Mouse (Mus musculus) midbrain, embryonic 14.5 days (tissue): ENCODE results near the gene Vps53. TPM values are rescaled to one million over a fixed set of nuclear protein-coding genes. Genes with fewer than 3 reads are reported as not detected.

Source experiments
- ATAC-seq: fragments of 200-750 bp; cut with Nextera tagmentation; 2 replicates; pipeline ENCODE4 v1.8.0; 2017; ENCODE audit warnings: moderate number of reproducible peaks, moderate library complexity; ENCODE audit not compliant: low FRiP score, low TSS enrichment
- DNase-seq: peaks from one replicate; pipeline ENCODE4 v3.0.0-alpha.2; 2015
- H3K27ac ChIP-seq: fragments of 300-500 bp; sonication (generic); replicated peaks from 2 replicates; pipeline ENCODE4 v1.5.1; 2014; ENCODE audit warnings: mild to moderate bottlenecking, low read depth, low read length, moderate library complexity
- H3K27me3 ChIP-seq: fragments of 300-500 bp; sonication (generic); 2 replicates; pipeline ENCODE4 v1.6.1; 2014; ENCODE audit warnings: low read length, control low read depth, mixed read lengths; ENCODE audit not compliant: control insufficient read depth, insufficient read depth
- H3K36me3 ChIP-seq: fragments of 300-500 bp; sonication (generic); 2 replicates; pipeline ENCODE4 v1.6.1; 2014; ENCODE audit warnings: low read length, control low read depth; ENCODE audit not compliant: control insufficient read depth, insufficient read depth
- H3K4me1 ChIP-seq: fragments of 300-500 bp; sonication (generic); 2 replicates; pipeline ENCODE4 v1.6.1; 2014; ENCODE audit warnings: mild to moderate bottlenecking, antibody characterized with exemption, low read length, control low read depth; ENCODE audit not compliant: control insufficient read depth, insufficient read depth
- H3K4me2 ChIP-seq: fragments of 300-500 bp; sonication (generic); 2 replicates; pipeline ENCODE4 v1.6.1; 2014; ENCODE audit warnings: mild to moderate bottlenecking, low read length, moderate library complexity
- H3K4me3 ChIP-seq: fragments of 300-500 bp; sonication (generic); replicated peaks from 2 replicates; pipeline ENCODE4 v1.5.1; 2014; ENCODE audit warnings: low read depth, low read length
- H3K9ac ChIP-seq: fragments of 300-500 bp; sonication (generic); replicated peaks from 2 replicates; pipeline ENCODE4 v1.6.1; 2014; ENCODE audit warnings: mild to moderate bottlenecking, low read length, moderate library complexity
- H3K9me3 ChIP-seq: fragments of 300-500 bp; sonication (generic); 2 replicates; pipeline ENCODE4 v1.6.1; 2016; ENCODE audit warnings: low read length, control low read depth, mixed read lengths; ENCODE audit not compliant: control insufficient read depth
- WGBS: fragments of 180-500 bp; shearing (Covaris S2); extraction: QIAGEN DNeasy Blood & Tissue Kit; methylation state at CpG from one replicate; pipeline ENCODE4 v1.1.7; 2014; 5-methylcytosine and 5-hydroxymethylcytosine counted together
- polyA plus RNA-seq: library from polyadenylated mRNA; unstranded; fragments of >200 nt; fragmentation: Nextera tagmentation; extraction: Ambion mirVana; gene quantifications from 2 replicates; pipeline ENCODE4 v1.2.1, GENCODE M21; 2014

Gene Vps53
- polyA plus RNA-seq, 1 experiment from 2014 or later = 66.8 TPM

GRCm38 (mm10) chr11:76083941-76084367, 95.5 kb downstream of the Vps53 start:
- no peak overlapping the region for H3K4me2 ChIP-seq
- H3K27me3 ChIP-seq = no peaks in the 10 kb centered on the region
- DNase-seq (no peak), ATAC-seq (no peak)
- no peaks in the 10 kb centered on the region for H3K4me1 ChIP-seq
- WGBS = 88% methylated on average over 3 of the region's 3 CpGs
- H3K36me3 ChIP-seq = peaks cover 45% of the 10 kb centered on the region
- no peak overlapping the region for H3K27ac ChIP-seq
- H3K4me3 ChIP-seq = no peak overlapping the region
- H3K9me3 ChIP-seq = no peaks in the 10 kb centered on the region
- H3K9ac ChIP-seq = no peak overlapping the region

GRCm38 (mm10) chr11:76081048-76081640, 98.3 kb downstream of the Vps53 start:
- 82% methylated on average over 6 of the region's 6 CpGs for WGBS
- no peak overlapping the region for H3K4me3 ChIP-seq
- no peaks in the 10 kb centered on the region for H3K9me3 ChIP-seq
- no peaks in the 10 kb centered on the region for H3K4me1 ChIP-seq
- DNase-seq = no peak
- no peak overlapping the region for H3K27ac ChIP-seq
- no peak for ATAC-seq
- H3K27me3 ChIP-seq = no peaks in the 10 kb centered on the region
- H3K4me2 ChIP-seq = no peak overlapping the region
- H3K9ac ChIP-seq = no peak overlapping the region
- H3K36me3 ChIP-seq = peaks cover 64% of the 10 kb centered on the region

GRCm38 (mm10) chr11:76080293-76080692, 99.2 kb downstream of the Vps53 start:
- no peak for DNase-seq
- H3K4me3 ChIP-seq = no peak overlapping the region
- ATAC-seq = no peak
- 82% methylated on average over 2 of the region's 2 CpGs for WGBS
- H3K36me3 ChIP-seq = peaks cover 68% of the 10 kb centered on the region
- no peaks in the 10 kb centered on the region for H3K4me1 ChIP-seq
- no peak overlapping the region for H3K27ac ChIP-seq
- H3K27me3 ChIP-seq = no peaks in the 10 kb centered on the region
- no peak overlapping the region for H3K4me2 ChIP-seq
- no peak overlapping the region for H3K9ac ChIP-seq
- no peaks in the 10 kb centered on the region for H3K9me3 ChIP-seq

DNA sequence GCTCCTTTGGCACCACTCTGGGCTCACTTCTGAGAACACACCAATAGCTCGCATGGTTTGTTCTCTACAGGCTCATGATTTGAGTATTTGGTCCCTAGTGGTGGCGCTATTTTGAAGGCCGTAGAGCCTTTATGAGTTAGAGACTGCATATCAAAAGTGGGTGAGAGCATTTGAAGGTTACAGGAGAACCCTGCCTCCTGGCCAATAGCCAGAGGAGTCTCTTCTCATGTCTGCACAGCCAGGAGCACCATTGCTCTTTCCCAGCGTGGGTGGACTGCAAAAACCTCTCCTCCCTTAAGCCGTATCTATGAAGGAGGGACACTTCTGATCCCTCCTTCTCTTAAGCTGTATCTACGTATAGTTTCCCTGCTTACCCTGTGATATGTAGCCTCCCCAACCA, 102.1 kb downstream of the Vps53 start:
- no peak overlapping the region for H3K4me2 ChIP-seq
- WGBS = 91% methylated on average over 6 of the region's 6 CpGs
- no peak overlapping the region for H3K27ac ChIP-seq
- ATAC-seq (no peak), DNase-seq (no peak)
- no peak overlapping the region for H3K9ac ChIP-seq
- H3K9me3 ChIP-seq = no peaks in the 10 kb centered on the region
- no peaks in the 10 kb centered on the region for H3K27me3 ChIP-seq
- H3K4me1 ChIP-seq = no peaks in the 10 kb centered on the region
- peaks cover 88% of the 10 kb centered on the region for H3K36me3 ChIP-seq
- H3K4me3 ChIP-seq = no peak overlapping the region

- Histone ChIP-seq H3K4me3 (no peak overlapping the region), H3K4me2 (no peak overlapping the region), H3K9ac (no peak overlapping the region), H3K27ac (no peak overlapping the region), H3K36me3 (peaks cover 71% of the 10 kb centered on the region), H3K4me1 (no peaks in the 10 kb centered on the region), H3K27me3 (no peaks in the 10 kb centered on the region), H3K9me3 (no peaks in the 10 kb centered on the region)
- DNase-seq (no peak), ATAC-seq (no peak)
- WGBS = 74% methylated on average over 11 of the region's 11 CpGs
These were observed 105.0 kb downstream of the Vps53 start for GRCm38 (mm10) chr11:76074296-76075093.

DNA sequence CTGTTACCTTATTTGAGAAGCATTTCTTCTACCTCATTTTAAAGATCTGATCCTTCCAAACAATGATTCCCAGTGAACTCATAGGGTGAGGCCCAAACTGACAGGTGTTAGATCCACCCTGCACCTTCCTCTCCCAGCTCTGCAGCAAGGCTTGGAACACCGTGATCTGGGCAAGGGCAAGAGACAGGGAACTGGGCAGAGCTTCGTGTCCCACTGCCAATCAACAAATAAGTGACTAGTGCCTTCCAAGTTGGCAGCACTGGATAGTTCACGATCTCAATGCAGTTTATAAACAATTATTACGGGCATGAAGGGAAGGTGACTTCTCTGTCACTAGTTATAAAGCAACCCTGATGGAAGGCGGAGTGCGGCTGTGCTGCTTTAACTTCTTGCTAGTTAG, 109.6 kb downstream of the Vps53 start:
- peaks cover 46% of the 10 kb centered on the region for H3K36me3 ChIP-seq
- no peaks in the 10 kb centered on the region for H3K4me1 ChIP-seq
- H3K4me3 ChIP-seq = no peak overlapping the region
- H3K27ac ChIP-seq = no peak overlapping the region
- WGBS = 92% methylated on average over 6 of the region's 6 CpGs
- no peak overlapping the region for H3K4me2 ChIP-seq
- H3K9ac ChIP-seq = no peak overlapping the region
- DNase-seq (no peak), ATAC-seq (no peak)
- H3K27me3 ChIP-seq = no peaks in the 10 kb centered on the region
- no peaks in the 10 kb centered on the region for H3K9me3 ChIP-seq

GRCm38 (mm10) chr11:76066563-76067156, 112.8 kb downstream of the Vps53 start:
- no peak overlapping the region for H3K4me3 ChIP-seq
- no peaks in the 10 kb centered on the region for H3K9me3 ChIP-seq
- WGBS = 91% methylated on average over 15 of the region's 15 CpGs
- H3K27ac ChIP-seq = no peak overlapping the region
- H3K9ac ChIP-seq = no peak overlapping the region
- peaks cover 45% of the 10 kb centered on the region for H3K36me3 ChIP-seq
- ATAC-seq = no peak
- DNase-seq = no peak
- no peak overlapping the region for H3K4me2 ChIP-seq
- no peaks in the 10 kb centered on the region for H3K27me3 ChIP-seq
- no peaks in the 10 kb centered on the region for H3K4me1 ChIP-seq

GRCm38 (mm10) chr11:76065521-76066095, 113.8 kb downstream of the Vps53 start:
- Histone ChIP-seq H3K27ac (no peak overlapping the region), H3K9ac (no peak overlapping the region), H3K36me3 (peaks cover 49% of the 10 kb centered on the region), H3K4me3 (no peak overlapping the region), H3K9me3 (no peaks in the 10 kb centered on the region), H3K4me1 (no peaks in the 10 kb centered on the region), H3K4me2 (no peak overlapping the region), H3K27me3 (no peaks in the 10 kb centered on the region)
- DNase-seq (no peak), ATAC-seq (no peak)
- 84% methylated on average over 9 of the region's 9 CpGs for WGBS
